Mouse (Mus musculus): ENCODE data around the gene Olfr434. TPM values are rescaled to one million over a fixed set of nuclear protein-coding genes. Genes with fewer than 3 reads are reported as not detected.

The Olfr434 gene
- total RNA-seq, 4 experiments from 2014 or later = not detected

Other genes starting within 250 kb of the Olfr434 start
- gene Olfr441, start 106.7 kb upstream of the Olfr434 start, total RNA-seq (2022) = not detected
- not detected for gene Olfr237-ps1, start 66.5 kb upstream of the Olfr434 start, total RNA-seq (2022)
- gene Olfr437, start 49.7 kb upstream of the Olfr434 start, total RNA-seq (2022) = not detected
- gene Olfr13, start 40.9 kb upstream of the Olfr434 start, total RNA-seq (2022) = not detected
- gene Olfr435, start 15.9 kb upstream of the Olfr434 start, total RNA-seq (2022) = not detected
- gene Olfr47, start 18.5 kb downstream of the Olfr434 start, total RNA-seq (2022) = not detected
- 1 to 10 TPM; 2.2 to 2.9 (median 2.5) TPM for gene Arhgef5, start 52.6 kb downstream of the Olfr434 start, total RNA-seq (2022)
- not detected for gene Nobox, start 96.5 kb downstream of the Olfr434 start, total RNA-seq (2022)

Data from layer of hippocampus, adult 8-10 months (tissue).